Mouse (Mus musculus): ENCODE measurements at regions not wholly inside any gene's neighbourhood (a gene's known extent, or its start where the extent isn't known, plus 50 kb on each side); places are given as distances from the start of the nearest gene placed in this dataset.

DNA sequence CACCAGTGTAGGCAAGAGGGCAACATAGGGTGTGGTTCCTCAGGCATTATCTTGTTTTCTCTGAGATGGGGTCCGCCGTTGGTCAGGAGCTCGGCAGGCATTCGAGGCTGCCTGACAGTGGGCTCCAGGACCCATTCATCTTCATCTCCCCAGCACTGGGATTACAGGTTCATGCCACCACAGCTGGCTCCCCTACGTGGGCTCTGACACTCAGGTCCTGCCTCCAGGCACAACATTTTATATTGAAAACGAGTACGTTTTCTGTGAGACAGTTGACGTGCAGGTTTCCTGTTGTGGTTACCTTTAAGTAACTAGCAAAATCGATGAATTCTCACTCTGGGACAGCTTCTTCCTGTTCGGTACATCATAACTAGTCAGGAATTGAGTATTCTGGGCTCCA lies 157.3 kb upstream of the Arglu1 start:
- TF ChIP-seq CTCF (IDR thresholded peaks at IDR 0.05; ENCODE audit: borderline replicate concordance, extremely low read depth, insufficient read depth, insufficient read length) = no peak
- no peak for TF ChIP-seq POLR2A (IDR thresholded peaks at IDR 0.05; ENCODE audit: borderline replicate concordance, extremely low read depth, insufficient read depth, insufficient read length, poor library complexity, severe bottlenecking)
